Mouse (Mus musculus) natural killer cell, adult 2 months (primary cell): ENCODE measurements around the gene Hmgb1.

Source experiments
- DNase-seq, 2 experiments: peaks; one replicate each; pipeline ENCODE4 v3.0.0; 2022; ENCODE audit warnings: low spot score in 2 of 2

The Hmgb1 gene

GRCm38 (mm10) chr5:149104096-149104725, 80.1 kb downstream of the Hmgb1 start:
- no peak for DNase-seq

GRCm38 (mm10) chr5:149101869-149102268, 82.4 kb downstream of the Hmgb1 start:
- no peak for DNase-seq

- DNase-seq, result no peak
Measured at GRCm38 (mm10) chr5:149100091-149100490, 84.2 kb downstream of the Hmgb1 start.

- DNase-seq, result no peak
Measured at GRCm38 (mm10) chr5:149099009-149099408, 85.3 kb downstream of the Hmgb1 start.

GRCm38 (mm10) chr5:149097841-149098240, 86.4 kb downstream of the Hmgb1 start:
- DNase-seq, result no peak

GRCm38 (mm10) chr5:149096284-149096683, 88.0 kb downstream of the Hmgb1 start:
- DNase-seq, result no peak

GRCm38 (mm10) chr5:149092926-149093325, 91.4 kb downstream of the Hmgb1 start:
- DNase-seq, result no peak

GRCm38 (mm10) chr5:149092526-149092925, 91.8 kb downstream of the Hmgb1 start:
- no peak for DNase-seq

GRCm38 (mm10) chr5:149091256-149091655, 93.0 kb downstream of the Hmgb1 start:
- no peak for DNase-seq

- no peak for DNase-seq
Measured at GRCm38 (mm10) chr5:149089860-149090259, 94.4 kb downstream of the Hmgb1 start.

GRCm38 (mm10) chr5:149089456-149089855, 94.8 kb downstream of the Hmgb1 start:
- no peak for DNase-seq

GRCm38 (mm10) chr5:149088891-149089290, 95.4 kb downstream of the Hmgb1 start:
- DNase-seq, result peak in 1 of 2 experiments; percentile 32

GRCm38 (mm10) chr5:149088149-149088548, 96.1 kb downstream of the Hmgb1 start:
- no peak for DNase-seq

- DNase-seq, result no peak
Measured at GRCm38 (mm10) chr5:149086382-149087244, 97.7 kb downstream of the Hmgb1 start.

GRCm38 (mm10) chr5:149080466-149080865, 103.8 kb downstream of the Hmgb1 start:
- DNase-seq, result peak in 1 of 2 experiments; percentile 29

GRCm38 (mm10) chr5:149079758-149080150, 104.5 kb downstream of the Hmgb1 start:
- no peak for DNase-seq

- DNase-seq, result no peak
Measured at GRCm38 (mm10) chr5:149079018-149079757, 105.1 kb downstream of the Hmgb1 start.

- no peak for DNase-seq
Measured at GRCm38 (mm10) chr5:149077136-149077535, 107.2 kb downstream of the Hmgb1 start.

GRCm38 (mm10) chr5:149071546-149071945, 112.7 kb downstream of the Hmgb1 start:
- no peak for DNase-seq

GRCm38 (mm10) chr5:149068745-149069144, 115.5 kb downstream of the Hmgb1 start:
- no peak for DNase-seq

GRCm38 (mm10) chr5:149068247-149068740, 116.0 kb downstream of the Hmgb1 start:
- no peak for DNase-seq

- no peak for DNase-seq
Measured at GRCm38 (mm10) chr5:149067501-149067961, 116.8 kb downstream of the Hmgb1 start.
